Mouse (Mus musculus) myocyte (in vitro differentiated cells): ENCODE results near the gene Rasgrp4. TPM values are rescaled to one million over a fixed set of nuclear protein-coding genes. Genes with fewer than 3 reads are reported as not detected.
A peak's percentile ranks its signal among the peaks of the same experiment; 100 is the strongest.
"Not testable (repeated sequence)": the region's sequence is repeated elsewhere in the genome, so short reads cannot be mapped to it uniquely, and the experiment has no call there.

Experiments
- H3K27me3 ChIP-seq: one replicate; pipeline ENCODE4 v1.6.1; 2011; ENCODE audit not compliant: control insufficient read depth, insufficient read depth, insufficient read length
- H3K36me3 ChIP-seq: one replicate; pipeline ENCODE4 v1.6.1; 2011; ENCODE audit not compliant: control insufficient read depth, insufficient read depth
- H3K4me2 ChIP-seq: one replicate; pipeline ENCODE4 v1.6.1; 2011; ENCODE audit warnings: low read depth, control low read depth
- H3K4me3 ChIP-seq: one replicate; pipeline ENCODE4 v1.5.1; 2011; ENCODE audit warnings: mild to moderate bottlenecking, control low read depth, moderate library complexity
- H3K79me2 ChIP-seq: one replicate; pipeline ENCODE4 v1.6.1; 2011; ENCODE audit not compliant: control insufficient read depth, insufficient read depth
- H3ac ChIP-seq: one replicate; pipeline ENCODE4 v1.6.1; 2011; ENCODE audit not compliant: control insufficient read depth, insufficient read length
- CEBPB ChIP-seq: IDR thresholded peaks from 2 replicates; pipeline ENCODE4 v1.6.1; 2011; ENCODE audit warnings: mild to moderate bottlenecking, moderate library complexity; ENCODE audit not compliant: poor library complexity, insufficient read depth, severe bottlenecking
- E2F4 ChIP-seq: IDR thresholded peaks from one replicate; pipeline ENCODE4 v1.6.1; 2011; ENCODE audit warnings: mild to moderate bottlenecking, control low read depth, moderate library complexity; ENCODE audit not compliant: insufficient read depth
- MAX ChIP-seq: IDR thresholded peaks from one replicate; pipeline ENCODE4 v1.6.1; 2011; ENCODE audit warnings: low read depth, mild to moderate bottlenecking, control low read depth
- MYOD1 ChIP-seq, 3 experiments: IDR thresholded peaks; one replicate each; pipeline ENCODE4 v1.6.1; 2011; ENCODE audit warnings: control low read depth in 2 of 3, low read depth in 2 of 3, mild to moderate bottlenecking in 2 of 3, moderate library complexity in 1 of 3; ENCODE audit not compliant: insufficient read length in 2 of 3, control insufficient read depth in 1 of 3
- MYOG ChIP-seq, 3 experiments: IDR thresholded peaks; one replicate each; pipeline ENCODE4 v1.6.1; 2011; ENCODE audit warnings: control low read depth in 2 of 3, low read depth in 2 of 3, mild to moderate bottlenecking in 2 of 3; ENCODE audit not compliant: insufficient read length in 2 of 3, control insufficient read depth in 1 of 3, insufficient read depth in 1 of 3
- POLR2A ChIP-seq: IDR thresholded peaks from one replicate; pipeline ENCODE4 v1.6.1; 2011; ENCODE audit warnings: low read depth, mild to moderate bottlenecking, control low read depth, moderate library complexity; ENCODE audit not compliant: insufficient read length
- POLR2AphosphoS2 ChIP-seq: IDR thresholded peaks from one replicate; pipeline ENCODE4 v1.6.1; 2011; ENCODE audit warnings: low read depth, control low read depth; ENCODE audit not compliant: insufficient read length
- REST ChIP-seq: IDR thresholded peaks from one replicate; pipeline ENCODE4 v1.6.1; 2011; ENCODE audit warnings: mild to moderate bottlenecking, control low read depth, moderate library complexity; ENCODE audit not compliant: insufficient read depth, insufficient read length
- SRF ChIP-seq: IDR thresholded peaks from one replicate; pipeline ENCODE4 v1.6.1; 2011; ENCODE audit warnings: low read depth; ENCODE audit not compliant: control insufficient read depth, insufficient read length
- TCF12 ChIP-seq: IDR thresholded peaks from one replicate; pipeline ENCODE4 v1.6.1; 2011; ENCODE audit warnings: mild to moderate bottlenecking, control low read depth; ENCODE audit not compliant: poor library complexity, insufficient read depth, severe bottlenecking
- TCF3 ChIP-seq: IDR thresholded peaks from one replicate; pipeline ENCODE4 v1.6.1; 2011; ENCODE audit warnings: low read depth, control low read depth; ENCODE audit not compliant: insufficient read length
- USF1 ChIP-seq: IDR thresholded peaks from one replicate; pipeline ENCODE4 v1.6.1; 2011; ENCODE audit warnings: low read depth, mild to moderate bottlenecking, control low read depth, moderate library complexity
- polyA plus RNA-seq: library from polyadenylated mRNA; unstranded; fragments of >200 nt; fragmentation: generic; extraction: Trizol; gene quantifications from one replicate; pipeline ENCODE4 v1.2.1, GENCODE M21; 2012; ENCODE audit warnings: missing spikeins

The Rasgrp4 gene
- polyA plus RNA-seq, 1 experiment = 0.01 TPM

- TF ChIP-seq CEBPB = no peak
- TF ChIP-seq MYOD1 (IDR thresholded peaks at IDR 0.05; ENCODE audit: control insufficient read depth in 1 of 3, insufficient read length in 2 of 3, low read depth in 2 of 3) = no peak
- TF ChIP-seq E2F4 = no peak
- TF ChIP-seq MAX = no peak
- TF ChIP-seq POLR2A = no peak
- TF ChIP-seq TCF3 = no peak
- TF ChIP-seq TCF12 = no peak
- no peak for TF ChIP-seq MYOG (IDR thresholded peaks at IDR 0.05; ENCODE audit: control insufficient read depth in 1 of 3, insufficient read depth in 1 of 3, insufficient read length in 2 of 3, low read depth in 2 of 3)
- no peak for TF ChIP-seq USF1
- TF ChIP-seq POLR2AphosphoS2 = no peak
- no peak for TF ChIP-seq SRF
- no peak for TF ChIP-seq REST
- Histone ChIP-seq H3ac (peak overlapping the region; percentile 48), H3K79me2 (peaks cover 44% of the 10 kb centered on the region), H3K27me3 (no peaks in the 10 kb centered on the region), H3K36me3 (peaks cover 17% of the 10 kb centered on the region), H3K4me2 (peak overlapping the region; percentile 64), H3K4me3 (peak overlapping the region; percentile 80)
These were observed 46.2 kb downstream of the Rasgrp4 start for GRCm38 (mm10) chr7:29180854-29181236.

- not testable (repeated sequence) for H3K4me3 ChIP-seq, H3K4me2 ChIP-seq, H3K27me3 ChIP-seq, H3ac ChIP-seq
- Histone ChIP-seq H3K36me3 (peaks cover 12% of the 10 kb centered on the region), H3K79me2 (peaks cover 39% of the 10 kb centered on the region)
These were observed 46.7 kb downstream of the Rasgrp4 start for GRCm38 (mm10) chr7:29181323-29181722.

- not testable (repeated sequence) for H3K27me3 ChIP-seq, H3K79me2 ChIP-seq, H3K4me2 ChIP-seq, H3K4me3 ChIP-seq, H3ac ChIP-seq, H3K36me3 ChIP-seq
These were observed 59.6 kb downstream of the Rasgrp4 start for GRCm38 (mm10) chr7:29194230-29194629.

- Histone ChIP-seq H3K79me2 (no peaks in the 10 kb centered on the region), H3K4me2 (no peak overlapping the region), H3ac (no peak overlapping the region), H3K4me3 (no peak overlapping the region), H3K36me3 (no peaks in the 10 kb centered on the region), H3K27me3 (peaks cover 10% of the 10 kb centered on the region)
- no peak for TF ChIP-seq MAX
- TF ChIP-seq MYOG (IDR thresholded peaks at IDR 0.05; ENCODE audit: control insufficient read depth in 1 of 3, insufficient read depth in 1 of 3, insufficient read length in 2 of 3, low read depth in 2 of 3) = no peak
- no peak for TF ChIP-seq MYOD1 (IDR thresholded peaks at IDR 0.05; ENCODE audit: control insufficient read depth in 1 of 3, insufficient read length in 2 of 3, low read depth in 2 of 3)
- no peak for TF ChIP-seq E2F4
- no peak for TF ChIP-seq REST
These were observed 67.9 kb downstream of the Rasgrp4 start for GRCm38 (mm10) chr7:29202577-29202976.

Other genes with a start within 250 kb of the Rasgrp4 start
- gene Actn4, start 172.5 kb upstream of the Rasgrp4 start, polyA plus RNA-seq = 270 TPM
- 335 TPM for gene Eif3k, start 153.0 kb upstream of the Rasgrp4 start, polyA plus RNA-seq
- gene Map4k1, start 152.8 kb upstream of the Rasgrp4 start, polyA plus RNA-seq = 0.18 TPM
- gene Ryr1, start 9.7 kb upstream of the Rasgrp4 start, polyA plus RNA-seq = 73.1 TPM
- gene Fam98c, start 21.4 kb downstream of the Rasgrp4 start, polyA plus RNA-seq = 11.6 TPM
- gene Ggn, start 35.4 kb downstream of the Rasgrp4 start, polyA plus RNA-seq = 0.89 TPM
- gene Spred3, start 35.6 kb downstream of the Rasgrp4 start, polyA plus RNA-seq = 4.1 TPM
- 404 TPM for gene Psmd8, start 45.9 kb downstream of the Rasgrp4 start, polyA plus RNA-seq
- not detected for gene Catsperg1, start 79.2 kb downstream of the Rasgrp4 start, polyA plus RNA-seq
- gene Kcnk6, start 97.7 kb downstream of the Rasgrp4 start, polyA plus RNA-seq = 0.01 TPM
- 166 TPM for gene Yif1b, start 103.5 kb downstream of the Rasgrp4 start, polyA plus RNA-seq
- gene 2200002D01Rik, start 113.6 kb downstream of the Rasgrp4 start, polyA plus RNA-seq = 42.4 TPM
- gene Spint2, start 147.1 kb downstream of the Rasgrp4 start, polyA plus RNA-seq = 0.10 TPM
- 0.35 TPM for gene Ppp1r14a, start 154.5 kb downstream of the Rasgrp4 start, polyA plus RNA-seq
- 3.4 TPM for gene Dpf1, start 169.1 kb downstream of the Rasgrp4 start, polyA plus RNA-seq